Mouse (Mus musculus) skeletal muscle tissue, adult 2 months (tissue): ENCODE measurements around the gene Slc35f4.

ENCODE experiments used
- DNase-seq: peaks from one replicate; pipeline ENCODE4 v3.0.0-alpha.2; 2012; ENCODE audit warnings: low read depth, low spot score

Slc35f4 gene

GRCm38 (mm10) chr14:49348164-49348896, 177.5 kb downstream of the Slc35f4 start:
- DNase-seq: no peak

GRCm38 (mm10) chr14:49345835-49346234, 180.0 kb downstream of the Slc35f4 start:
- no peak for DNase-seq

GRCm38 (mm10) chr14:49337011-49337410, 188.8 kb downstream of the Slc35f4 start:
- no peak for DNase-seq

GRCm38 (mm10) chr14:49333841-49334240, 192.0 kb downstream of the Slc35f4 start:
- no peak for DNase-seq

- no peak for DNase-seq
These were observed 209.4 kb downstream of the Slc35f4 start for GRCm38 (mm10) chr14:49316493-49316894.

GRCm38 (mm10) chr14:49313981-49314380, 211.9 kb downstream of the Slc35f4 start:
- no peak for DNase-seq

- no peak for DNase-seq
These were observed 212.5 kb downstream of the Slc35f4 start for GRCm38 (mm10) chr14:49313376-49313775.

GRCm38 (mm10) chr14:49311548-49311947, 214.3 kb downstream of the Slc35f4 start:
- no peak for DNase-seq

GRCm38 (mm10) chr14:49311091-49311492, 214.8 kb downstream of the Slc35f4 start:
- no peak for DNase-seq

- DNase-seq: no peak
These were observed 216.2 kb downstream of the Slc35f4 start for GRCm38 (mm10) chr14:49309670-49310069.

GRCm38 (mm10) chr14:49308591-49308990, 217.3 kb downstream of the Slc35f4 start:
- no peak for DNase-seq

GRCm38 (mm10) chr14:49307842-49308241, 218.0 kb downstream of the Slc35f4 start:
- DNase-seq: no peak

- no peak for DNase-seq
These were observed 220.1 kb downstream of the Slc35f4 start for GRCm38 (mm10) chr14:49305534-49306409.

GRCm38 (mm10) chr14:49302271-49302857, 223.5 kb downstream of the Slc35f4 start:
- no peak for DNase-seq

GRCm38 (mm10) chr14:49300981-49301619, 224.7 kb downstream of the Slc35f4 start:
- DNase-seq: no peak

GRCm38 (mm10) chr14:49300326-49300725, 225.5 kb downstream of the Slc35f4 start:
- no peak for DNase-seq

GRCm38 (mm10) chr14:49293802-49294449, 231.9 kb downstream of the Slc35f4 start:
- DNase-seq: no peak

GRCm38 (mm10) chr14:49290029-49290745, 235.7 kb downstream of the Slc35f4 start:
- DNase-seq: no peak

GRCm38 (mm10) chr14:49283784-49284655, 241.8 kb downstream of the Slc35f4 start:
- DNase-seq: no peak

- DNase-seq: no peak
These were observed 247.0 kb downstream of the Slc35f4 start for GRCm38 (mm10) chr14:49278880-49279279.
